Mouse (Mus musculus) right cerebral cortex, postnatal 14 days (tissue): ENCODE measurements around the gene Aqp5.

Experiments
- DNase-seq: peaks from one replicate; pipeline ENCODE4 v3.0.0; 2022

The Aqp5 gene

DNA sequence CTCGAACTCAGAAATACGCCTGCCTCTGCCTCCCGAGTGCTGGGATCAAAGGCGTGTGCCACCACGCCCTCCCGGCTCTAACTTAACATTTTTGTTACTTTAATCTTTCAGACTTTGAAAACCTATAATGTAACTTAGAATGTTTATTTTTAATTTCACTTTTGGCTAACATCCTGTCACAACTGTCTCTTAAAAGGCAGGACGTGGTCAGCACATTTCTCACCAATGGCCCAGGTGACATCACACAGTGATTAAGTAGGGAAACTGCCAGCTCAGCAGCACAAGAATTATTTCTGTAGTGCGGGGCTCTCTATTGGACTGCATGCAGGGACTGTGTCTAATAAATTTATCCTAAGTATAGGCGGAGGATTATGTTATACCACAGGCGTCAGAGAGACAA, 53.2 kb downstream of the Aqp5 start:
- DNase-seq = no peak
